21 mouse cellular contexts compared by ENCODE assay signal in the genomic region with DNA sequence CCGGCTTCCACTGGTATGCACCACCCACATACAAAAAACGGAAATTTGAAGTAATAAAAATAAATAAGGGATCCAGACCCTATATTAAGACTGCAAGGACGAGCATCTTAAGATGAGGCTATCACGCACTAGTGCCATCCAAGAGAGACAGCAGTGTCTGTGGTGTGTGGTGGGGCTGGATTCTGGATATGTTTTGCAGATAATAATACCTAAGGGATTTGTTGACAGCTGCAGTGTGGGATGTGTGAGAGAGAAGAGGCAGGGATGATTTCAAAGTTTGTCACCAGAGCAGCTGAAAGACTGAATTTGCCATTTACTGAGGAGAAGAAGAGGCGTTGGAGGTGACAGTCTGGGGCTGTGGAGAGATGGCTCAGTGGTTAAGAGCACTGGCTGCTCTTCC. TPM values are rescaled to one million over a fixed set of nuclear protein-coding genes. Genes with fewer than 3 reads are reported as not detected.
A peak's percentile ranks its signal among the peaks of the same experiment; 100 is the strongest.
DNase-seq lines count a peak whose midpoint lies in the region; ATAC-seq and TF ChIP-seq lines count a peak whose summit lies in the region.
"Had no signal": no experiment of that assay in that cellular context is flagged by ENCODE, and none has a peak within 500 bp of the region (broad histone marks: within the 10 kb centered on the region; RNA-seq: fewer than 3 reads in every experiment).

No protein-coding gene starts in this region.

- H3K4me1 ChIP-seq in brown adipose tissue, adult 24 weeks (ENCODE audit: control insufficient read depth, insufficient read depth, insufficient read length, low read length) = peaks cover 14% of the 10 kb centered on the region
- peaks cover 8% of the 10 kb centered on the region; the same call in 1 of the 2 replicates for H3K4me1 ChIP-seq in kidney, adult 2 months (ENCODE audit: control insufficient read depth, insufficient read depth, low read length)
- H3K4me1 ChIP-seq: limb, embryonic 10.5 days; midbrain, embryonic 13.5 days had no signal

- no peaks in the 10 kb centered on the region for H3K27me3 ChIP-seq in kidney, adult 2 months (replicated peaks; ENCODE audit: control insufficient read depth, insufficient read depth, low read length)
- H3K27me3 ChIP-seq: midbrain, embryonic 13.5 days had no signal

- no peaks in the 10 kb centered on the region for H3K36me3 ChIP-seq in kidney, adult 2 months (ENCODE audit: control insufficient read depth, insufficient read depth, low read length)

- ATAC-seq in erythroid progenitor cell, adult 5-6 weeks (replicated peaks; ENCODE audit: low FRiP score, poor library complexity, severe bottlenecking) = no peak
- ATAC-seq: forebrain, embryonic 14.5 days; midbrain, embryonic 13.5 days had no signal

- intact Hi-C loops in left cerebral cortex, postnatal 25 days (cut with DNase I) = loop anchor here (1.0 kb wide), 1 partner anchor 153 kb away; no protein-coding TSS in a partner anchor
- intact Hi-C loops in gastrocnemius, postnatal 36 days (cut with DNase I) = no loop called here

- no peak overlapping the region for H3K4me3 ChIP-seq in brown adipose tissue, adult 24 weeks (ENCODE audit: insufficient read depth, low read depth, low read length)
- H3K4me3 ChIP-seq in kidney, adult 2 months (ENCODE audit: insufficient read depth, low read depth, low read length) = no peak overlapping the region
- H3K4me3 ChIP-seq: embryonic facial prominence, embryonic 10.5 days; limb, embryonic 10.5 days; midbrain, embryonic 13.5 days had no signal

- no peak for TF ChIP-seq CTCF in kidney, adult 2 months (conservative IDR thresholded peaks at IDR 0.05; ENCODE audit: insufficient read depth, insufficient read length, low read depth, low read length)

- no peak for TF ChIP-seq POLR2A in kidney, adult 2 months (IDR thresholded peaks at IDR 0.05; ENCODE audit: low read depth, low read length)

- 91% methylated on average over 5 of the region's 5 CpGs for WGBS in kidney, adult 2 months

- DNase-seq in frontal cortex, adult 2 months (ENCODE audit: extremely low spot score in 1 of 2, low spot score in 1 of 2) = peak; percentile 83 to 89
- DNase-seq in layer of hippocampus, adult 9-10 months (ENCODE audit: low spot score) = peak; percentile 54
- DNase-seq in left cerebral cortex, postnatal 25 days (ENCODE audit: low spot score in 2 of 2) = peak; percentile 74 to 97
- no peak for DNase-seq in gastrocnemius, postnatal 36 days
- no peak for DNase-seq in kidney, adult 2 months
- DNase-seq: cerebellum, postnatal 25 days; heart, postnatal 14 days; kidney, adult 18-20 months; kidney, postnatal 14 days; lung, adult 2 months; lung, postnatal 4 days; thymus, postnatal 25 days had no signal

- H3K27ac ChIP-seq in brown adipose tissue, adult 24 weeks (replicated peaks; ENCODE audit: low read depth, low read length) = peak overlapping the region; percentile 10; the same call in 1 of the 2 replicates
- H3K27ac ChIP-seq in kidney, adult 2 months (ENCODE audit: insufficient read depth, low read depth, low read length) = no peak overlapping the region
- H3K27ac ChIP-seq: embryonic facial prominence, embryonic 10.5 days; hindbrain, embryonic 14.5 days; limb, embryonic 10.5 days; midbrain, embryonic 13.5 days had no signal

RNA-seq across cellular contexts. Expression of gene Aqp7, which starts 18.6 kb away (rescaled TPM):
- polyA plus RNA-seq in brown adipose tissue, adult 24 weeks (2012; ENCODE audit: insufficient read depth, insufficient read length, missing spikeins) = 124 and 138 TPM in 2 replicates
- polyA plus RNA-seq in frontal cortex, adult 2 months (2012; rRNA removed) = 0.04 TPM in 1 of 2 replicates, not detected in the other
- total RNA-seq in left cerebral cortex, postnatal 25 days (2021) = not detected
- total RNA-seq in erythroid progenitor cell, adult 5-6 weeks (2015; ENCODE audit: low replicate concordance) = not detected in 2 replicates
- not detected in 2 replicates for total RNA-seq in erythroid progenitor cell, adult 5-6 weeks (2017; ENCODE audit: low replicate concordance)
- total RNA-seq in gastrocnemius, postnatal 36 days (2021) = 10 to 100 TPM; 10.5 to 10.8 TPM
- 30.1 and 30.6 TPM in 2 replicates for polyA plus RNA-seq in kidney, adult 2 months (2012; rRNA removed)
- total RNA-seq: G1E had no signal
- polyA plus RNA-seq: embryonic facial prominence, embryonic 10.5 days; forebrain, embryonic 14.5 days; G1E; hindbrain, embryonic 14.5 days; midbrain, embryonic 13.5 days; neural tube, embryonic 14.5 days had no signal

RNA-seq across cellular contexts. Expression of gene Nfx1, which starts 58.7 kb away (rescaled TPM):
- 12.0 and 14.9 TPM in 2 replicates for polyA plus RNA-seq in brown adipose tissue, adult 24 weeks (2012; ENCODE audit: insufficient read depth, insufficient read length, missing spikeins)
- 89.1 and 103 TPM in 2 replicates for polyA plus RNA-seq in frontal cortex, adult 2 months (2012; rRNA removed)
- total RNA-seq in left cerebral cortex, postnatal 25 days (2021) = 10 to 100 TPM; 67.2 to 71.4 TPM
- total RNA-seq in erythroid progenitor cell, adult 5-6 weeks (2015; ENCODE audit: low replicate concordance) = 28.8 and 46.5 TPM in 2 replicates
- 45.1 and 51.8 TPM in 2 replicates for total RNA-seq in erythroid progenitor cell, adult 5-6 weeks (2017; ENCODE audit: low replicate concordance)
- 10 to 100 TPM; 17.3 to 21.8 TPM for total RNA-seq in gastrocnemius, postnatal 36 days (2021)
- polyA plus RNA-seq in kidney, adult 2 months (2012; rRNA removed) = 24.3 and 25.8 TPM in 2 replicates

Comparison
In these comparisons a context has a peak if more than half of its experiments do, and no peak if none do; other contexts are left out.
1. DNase-seq: peak in frontal cortex, adult 2 months (2 of 2), layer of hippocampus, adult 9-10 months (single experiment) and left cerebral cortex, postnatal 25 days (2 of 2); none in gastrocnemius, postnatal 36 days (0 of 2) and kidney, adult 2 months (single experiment).
2. RNA of gene Aqp7, which starts 18.6 kb away (total RNA-seq): 10.5 to 10.8 TPM in gastrocnemius, postnatal 36 days; not detected in left cerebral cortex, postnatal 25 days and not detected in erythroid progenitor cell, adult 5-6 weeks; every median in the first group is over 10 times any median in the second.